Mouse (Mus musculus) adrenal gland, adult 18-20 months (tissue): ENCODE measurements around the gene Exosc2. TPM values are rescaled to one million over a fixed set of nuclear protein-coding genes. Genes with fewer than 3 reads are reported as not detected.

ENCODE experiments used
- DNase-seq, 2 experiments: peaks; one replicate each; pipeline ENCODE4 v3.0.0; 2021 to 2022; ENCODE audit warnings: low spot score in 2 of 2
- total RNA-seq, 2 experiments: library from RNA; stranded (reverse); gene quantifications; 1 replicate in 1 of 2; 2 replicates in 1 of 2; pipeline ENCODE4 v1.2.3; 2021

Exosc2 gene
- total RNA-seq, 2 experiments from 2014 or later = 21.9 to 24.5 TPM

- DNase-seq = no peak
These were observed 50.3 kb downstream of the Exosc2 start for GRCm38 (mm10) chr2:31720783-31721182.

GRCm38 (mm10) chr2:31724730-31725490 lies 54.4 kb downstream of the Exosc2 start:
- DNase-seq = no peak

GRCm38 (mm10) chr2:31727576-31728277 lies 57.2 kb downstream of the Exosc2 start:
- no peak for DNase-seq

- no peak for DNase-seq
These were observed 60.1 kb downstream of the Exosc2 start for GRCm38 (mm10) chr2:31730640-31731039.

Other genes starting within 250 kb of the Exosc2 start
- gene Ass1, start 200.5 kb upstream of the Exosc2 start, total RNA-seq = 10 to 100 TPM; 25.0 to 30.6 TPM
- 10 to 100 TPM; 37.2 to 46.5 TPM for gene Fubp3, start 98.1 kb upstream of the Exosc2 start, total RNA-seq
- gene Prdm12, start 30.7 kb upstream of the Exosc2 start, total RNA-seq = not detected
- gene Abl1, start 17.7 kb downstream of the Exosc2 start, total RNA-seq = 10 to 100 TPM; 43.6 to 59.5 TPM
- not detected for gene Qrfp, start 139.9 kb downstream of the Exosc2 start, total RNA-seq
- gene Fibcd1, start 175.3 kb downstream of the Exosc2 start, total RNA-seq = under 1 TPM in 1 of 2 experiments, not detected in 1; 0.06 TPM
- gene Lamc3, start 216.6 kb downstream of the Exosc2 start, total RNA-seq = 10 to 100 TPM; 14.3 to 15.4 TPM